ENCODE assay signal across 13 mouse cellular contexts in genomic region chr16:97098508-97098907, GRCm38 (mm10).
DNase-seq lines count a peak whose midpoint lies in the region; ATAC-seq and TF ChIP-seq lines count a peak whose summit lies in the region.
"Had no signal": no experiment of that assay in that cellular context is flagged by ENCODE, and none has a peak within 500 bp of the region (broad histone marks: within the 10 kb centered on the region; RNA-seq: fewer than 3 reads in every experiment).

No protein-coding gene starts in this region.

- H3K27me3 ChIP-seq in embryonic facial prominence, embryonic 11.5 days (ENCODE audit: control insufficient read depth, insufficient read depth, low read length): no peaks in the 10 kb centered on the region
- no peaks in the 10 kb centered on the region for H3K27me3 ChIP-seq in embryonic facial prominence, embryonic 10.5 days (replicated peaks; ENCODE audit: low read depth, poor library complexity, severe bottlenecking)
- H3K27me3 ChIP-seq in hindbrain, embryonic 10.5 days (ENCODE audit: insufficient read depth, poor library complexity, severe bottlenecking): no peaks in the 10 kb centered on the region
- H3K27me3 ChIP-seq in midbrain, embryonic 13.5 days: no peaks in the 10 kb centered on the region
- no peaks in the 10 kb centered on the region for H3K27me3 ChIP-seq in heart, adult 2 months (ENCODE audit: control insufficient read depth, insufficient read depth, low read length)
- H3K27me3 ChIP-seq: heart, embryonic 13.5 days had no signal

- peak; percentile 80 for ATAC-seq in embryonic facial prominence, embryonic 11.5 days (replicated peaks; ENCODE audit: insufficient number of reproducible peaks, low FRiP score, low TSS enrichment, low read depth)
- peak; percentile 87 for ATAC-seq in midbrain, embryonic 13.5 days
- no peak for ATAC-seq in CD4-positive, CD25-positive, alpha-beta regulatory T cell, adult 4 months

- DNase-seq in embryonic facial prominence, embryonic 11.5 days (ENCODE audit: low spot score): no peak
- DNase-seq in embryonic facial prominence, embryonic 10.5 days (ENCODE audit: low spot score): no peak
- peak; percentile 91 for DNase-seq in brain, embryonic 14.5 days (ENCODE audit: low read depth)
- peak; percentile 11 for DNase-seq in hindbrain, embryonic 10.5 days (ENCODE audit: low spot score)
- DNase-seq in adrenal gland, postnatal 14 days: no peak
- no peak for DNase-seq in heart, adult 2 months
- DNase-seq: cerebellum, adult 9-11 months; kidney, adult 2 months; lung, postnatal 4 days; thymus, postnatal 4 days had no signal

- TF ChIP-seq POLR2A in brain, embryonic 14.5 days (IDR thresholded peaks at IDR 0.05; ENCODE audit: borderline replicate concordance, extremely low read depth, insufficient read depth, insufficient read length, poor library complexity, severe bottlenecking): no peak
- no peak for TF ChIP-seq POLR2A in heart, adult 2 months (IDR thresholded peaks at IDR 0.05; ENCODE audit: insufficient read depth, low read depth, low read length)

- H3K4me3 ChIP-seq in embryonic facial prominence, embryonic 11.5 days (ENCODE audit: low read depth, low read length): no peak overlapping the region
- H3K4me3 ChIP-seq in embryonic facial prominence, embryonic 10.5 days: no peak overlapping the region
- H3K4me3 ChIP-seq in hindbrain, embryonic 10.5 days: no peak overlapping the region
- H3K4me3 ChIP-seq in midbrain, embryonic 13.5 days (replicated peaks): no peak overlapping the region
- no peak overlapping the region for H3K4me3 ChIP-seq in heart, adult 2 months
- H3K4me3 ChIP-seq: heart, embryonic 13.5 days had no signal

- intact Hi-C loops in heart, adult 2 months (cut with DNase I): no loop called here

- no peaks in the 10 kb centered on the region for H3K79me2 ChIP-seq in heart, adult 2 months (replicated peaks; ENCODE audit: control insufficient read depth, insufficient read depth, low read length)

- H3K4me2 ChIP-seq in embryonic facial prominence, embryonic 11.5 days (ENCODE audit: low read depth, low read length): no peak overlapping the region
- H3K4me2 ChIP-seq in midbrain, embryonic 13.5 days (replicated peaks): no peak overlapping the region
- H3K4me2 ChIP-seq: heart, embryonic 13.5 days had no signal

- 75% methylated on average over 5 of the region's 5 CpGs for WGBS in embryonic facial prominence, embryonic 11.5 days
- WGBS in embryonic facial prominence, embryonic 10.5 days: 83% methylated on average over 5 of the region's 5 CpGs
- 66% methylated on average over 5 of the region's 5 CpGs for WGBS in hindbrain, embryonic 10.5 days
- 45% methylated on average over 5 of the region's 5 CpGs for WGBS in midbrain, embryonic 13.5 days
- WGBS in heart, adult 2 months: 87% methylated on average over 5 of the region's 5 CpGs

- no peak overlapping the region for H3K9ac ChIP-seq in embryonic facial prominence, embryonic 11.5 days (replicated peaks; ENCODE audit: low read length)
- H3K9ac ChIP-seq in midbrain, embryonic 13.5 days (replicated peaks): no peak overlapping the region
- no peak overlapping the region for H3K9ac ChIP-seq in heart, adult 2 months (ENCODE audit: low read depth, low read length)
- H3K9ac ChIP-seq: heart, embryonic 13.5 days had no signal

- H3K4me1 ChIP-seq in embryonic facial prominence, embryonic 11.5 days (ENCODE audit: control insufficient read depth, insufficient read depth, low read length): no peaks in the 10 kb centered on the region
- H3K4me1 ChIP-seq in embryonic facial prominence, embryonic 10.5 days: no peaks in the 10 kb centered on the region
- peaks cover 17% of the 10 kb centered on the region for H3K4me1 ChIP-seq in hindbrain, embryonic 10.5 days (replicated peaks)
- peaks cover 35% of the 10 kb centered on the region for H3K4me1 ChIP-seq in midbrain, embryonic 13.5 days (replicated peaks)
- H3K4me1 ChIP-seq in heart, adult 2 months (ENCODE audit: control insufficient read depth, insufficient read depth, low read length): no peaks in the 10 kb centered on the region
- H3K4me1 ChIP-seq: heart, embryonic 13.5 days had no signal

- no peak overlapping the region for H3K27ac ChIP-seq in embryonic facial prominence, embryonic 11.5 days (replicated peaks; ENCODE audit: low read depth, low read length)
- H3K27ac ChIP-seq in embryonic facial prominence, embryonic 10.5 days (replicated peaks): no peak overlapping the region
- H3K27ac ChIP-seq in hindbrain, embryonic 10.5 days: no peak overlapping the region
- peak overlapping the region; percentile 73 for H3K27ac ChIP-seq in midbrain, embryonic 13.5 days
- H3K27ac ChIP-seq in heart, adult 2 months: no peak overlapping the region
- H3K27ac ChIP-seq: heart, embryonic 13.5 days had no signal

- TF ChIP-seq EP300 in heart, adult 2 months (IDR thresholded peaks at IDR 0.05; ENCODE audit: insufficient read depth, low read depth, low read length): no peak

- H3K9me3 ChIP-seq in embryonic facial prominence, embryonic 11.5 days (replicated peaks; ENCODE audit: control insufficient read depth, low read length): no peaks in the 10 kb centered on the region
- H3K9me3 ChIP-seq in embryonic facial prominence, embryonic 10.5 days: no peaks in the 10 kb centered on the region
- no peaks in the 10 kb centered on the region for H3K9me3 ChIP-seq in hindbrain, embryonic 10.5 days
- H3K9me3 ChIP-seq in midbrain, embryonic 13.5 days: no peaks in the 10 kb centered on the region
- H3K9me3 ChIP-seq: heart, embryonic 13.5 days had no signal

- TF ChIP-seq CTCF in brain, embryonic 14.5 days (IDR thresholded peaks at IDR 0.05; ENCODE audit: borderline replicate concordance, extremely low read depth, insufficient read depth, insufficient read length): no peak
- no peak for TF ChIP-seq CTCF in heart, adult 2 months (IDR thresholded peaks at IDR 0.05)

- H3K36me3 ChIP-seq in embryonic facial prominence, embryonic 11.5 days (replicated peaks; ENCODE audit: control insufficient read depth, insufficient read depth, low read depth, low read length): no peaks in the 10 kb centered on the region
- no peaks in the 10 kb centered on the region for H3K36me3 ChIP-seq in embryonic facial prominence, embryonic 10.5 days (replicated peaks)
- no peaks in the 10 kb centered on the region for H3K36me3 ChIP-seq in hindbrain, embryonic 10.5 days
- H3K36me3 ChIP-seq in midbrain, embryonic 13.5 days: no peaks in the 10 kb centered on the region
- no peaks in the 10 kb centered on the region for H3K36me3 ChIP-seq in heart, adult 2 months (ENCODE audit: control insufficient read depth, insufficient read depth, low read length)
- H3K36me3 ChIP-seq: heart, embryonic 13.5 days had no signal

Comparison
In these comparisons a context has a peak if more than half of its experiments do, and no peak if none do; other contexts are left out.
1. DNase-seq: peak in brain, embryonic 14.5 days (single experiment) and hindbrain, embryonic 10.5 days (single experiment); none in embryonic facial prominence, embryonic 11.5 days (single experiment), embryonic facial prominence, embryonic 10.5 days (single experiment), adrenal gland, postnatal 14 days (single experiment) and heart, adult 2 months (0 of 2).